ENCODE assay signal across 38 mouse cellular contexts in genomic region chr14:79291629-79292028, GRCm38 (mm10). TPM values are rescaled to one million over a fixed set of nuclear protein-coding genes. Genes with fewer than 3 reads are reported as not detected.
DNase-seq lines count a peak whose midpoint lies in the region; ATAC-seq and TF ChIP-seq lines count a peak whose summit lies in the region.
"Had no signal": no experiment of that assay in that cellular context is flagged by ENCODE, and none has a peak within 500 bp of the region (broad histone marks: within the 10 kb centered on the region; RNA-seq: fewer than 3 reads in every experiment).

No protein-coding gene starts in this region.

- H3K4me3 ChIP-seq in gastrocnemius, adult 2 months = no peak overlapping the region
- no peak overlapping the region for H3K4me3 ChIP-seq in MEL (ENCODE audit: control insufficient read depth in 1 of 2, insufficient read depth in 1 of 2, low read depth in 2 of 2, low read length in 2 of 2)
- no peak overlapping the region for H3K4me3 ChIP-seq in liver, embryonic 16.5 days (ENCODE audit: low read depth, low read length)
- H3K4me3 ChIP-seq: midbrain, embryonic 12.5 days; myocyte had no signal

- TF ChIP-seq CTCF in gastrocnemius, adult 2 months (IDR thresholded peaks at IDR 0.05) = no peak
- no peak for TF ChIP-seq CTCF in MEL (IDR thresholded peaks at IDR 0.05 in 2 of 3, conservative IDR thresholded peaks at IDR 0.05 in 1 of 3; ENCODE audit: control insufficient read depth in 1 of 3, insufficient read depth in 1 of 3, low read depth in 2 of 3, low read length in 3 of 3, poor library complexity in 1 of 3, severe bottlenecking in 1 of 3)

- H3K36me3 ChIP-seq in MEL (ENCODE audit: control insufficient read depth in 1 of 2, insufficient read depth in 2 of 2, low read length in 2 of 2) = peaks cover 0 to 20% of the 10 kb centered on the region in 2 experiments; a peak in 2 of 4 replicates
- peaks cover 52% of the 10 kb centered on the region for H3K36me3 ChIP-seq in liver, embryonic 16.5 days (ENCODE audit: control insufficient read depth, insufficient read depth)
- H3K36me3 ChIP-seq: G1E; midbrain, embryonic 12.5 days had no signal

- no peak for ATAC-seq in liver, embryonic 16.5 days (ENCODE audit: low read depth)
- ATAC-seq: forebrain, embryonic 14.5 days; hindbrain, embryonic 16.5 days; intestine, embryonic 16.5 days; Patski had no signal

- TF ChIP-seq POLR2A in MEL (IDR thresholded peaks at IDR 0.05; ENCODE audit: control insufficient read depth in 1 of 2, insufficient read depth in 1 of 2, low read depth in 1 of 2, low read length in 2 of 2, poor library complexity in 1 of 2) = no peak

- intact Hi-C loops in gastrocnemius, adult 2 months (cut with DNase I) = no loop called here

- H3K4me1 ChIP-seq in MEL (ENCODE audit: control insufficient read depth in 1 of 2, insufficient read depth in 2 of 2, low read length in 2 of 2) = peaks cover 12 to 29% of the 10 kb centered on the region in 2 experiments
- peaks cover 56% of the 10 kb centered on the region for H3K4me1 ChIP-seq in liver, embryonic 16.5 days (ENCODE audit: control insufficient read depth, low read depth, low read length)

- 73% methylated on average over 4 of the region's 4 CpGs for WGBS in liver, embryonic 16.5 days (ENCODE audit: insufficient replicate concordance)

- no peak overlapping the region for H3K9ac ChIP-seq in MEL (ENCODE audit: control insufficient read depth, low read depth, low read length, poor library complexity, severe bottlenecking)
- H3K9ac ChIP-seq in liver, embryonic 16.5 days (ENCODE audit: low read depth, low read length) = no peak overlapping the region
- H3K9ac ChIP-seq: lung, embryonic 14.5 days; midbrain, embryonic 12.5 days had no signal

- no peak for TF ChIP-seq RAD21 in MEL (IDR thresholded peaks at IDR 0.05; ENCODE audit: low read depth, low read length)

- H3K27ac ChIP-seq in gastrocnemius, adult 2 months = peak overlapping the region; percentile 24; the same call in 1 of the 2 replicates
- H3K27ac ChIP-seq in MEL (ENCODE audit: control insufficient read depth, low read depth, low read length) = no peak overlapping the region
- H3K27ac ChIP-seq in liver, embryonic 16.5 days (ENCODE audit: low read length) = peak overlapping the region; percentile 60
- H3K27ac ChIP-seq: kidney, postnatal 0 days had no signal

- H3K4me2 ChIP-seq in liver, embryonic 16.5 days (ENCODE audit: low read depth, low read length) = no peak overlapping the region
- H3K4me2 ChIP-seq: lung, embryonic 14.5 days had no signal

- H3K79me2 ChIP-seq in MEL (ENCODE audit: control insufficient read depth, insufficient read depth, low read length, poor library complexity) = no peaks in the 10 kb centered on the region

- TF ChIP-seq EP300 in MEL (IDR thresholded peaks at IDR 0.05; ENCODE audit: low read depth in 1 of 2, low read length in 2 of 2) = peak; percentile 52 to 56; a peak in 2 of 4 replicates

- H3K27me3 ChIP-seq in MEL (ENCODE audit: control insufficient read depth in 1 of 2, insufficient read depth in 2 of 2, low read length in 2 of 2) = no peaks in the 10 kb centered on the region
- no peaks in the 10 kb centered on the region for H3K27me3 ChIP-seq in liver, embryonic 16.5 days (ENCODE audit: control insufficient read depth, insufficient read depth, low read depth, low read length)
- H3K27me3 ChIP-seq: Patski had no signal

- no peak for DNase-seq in gastrocnemius, adult 2 months
- DNase-seq in gastrocnemius, postnatal 4 days (ENCODE audit: low spot score in 2 of 2) = no peak
- DNase-seq in MEL (ENCODE audit: low read depth, low spot score) = peak; percentile 47
- DNase-seq in induced T-regulatory cell, adult 2 months (ENCODE audit: low read depth) = peak; percentile 19
- DNase-seq in retina, postnatal 1 day = no peak
- no peak for DNase-seq in lung, postnatal 4 days
- DNase-seq in adrenal gland, postnatal 25 days = no peak
- DNase-seq: adrenal gland, postnatal 14 days; cerebellum, adult 8-10 months; cerebellum, postnatal 25 days; heart, postnatal 14 days; kidney, adult 8-10 months; layer of hippocampus, postnatal 36 days; left cerebral cortex, postnatal 4 days; lung, embryonic 14.5 days; lung, postnatal 14 days; right cerebral cortex, postnatal 25 days had no signal

- H3K9me3 ChIP-seq in MEL (replicated peaks; ENCODE audit: insufficient read depth, low read length) = no peaks in the 10 kb centered on the region
- no peaks in the 10 kb centered on the region for H3K9me3 ChIP-seq in liver, embryonic 16.5 days (replicated peaks; ENCODE audit: control insufficient read depth, low read length)
- H3K9me3 ChIP-seq: G1E; midbrain, embryonic 12.5 days had no signal

TF ChIP-seq in MEL, 35 proteins besides CTCF, POLR2A, EP300 and RAD21:
- peak; percentile 80 for TF ChIP-seq ZNF384 (IDR thresholded peaks at IDR 0.05; ENCODE audit: low read depth, low read length)
- peak; percentile 54 for TF ChIP-seq SIN3A (IDR thresholded peaks at IDR 0.05; ENCODE audit: low read length)
- no peak for TF ChIP-seq JUND (IDR thresholded peaks at IDR 0.05; ENCODE audit: low read depth, low read length)
- no peak for TF ChIP-seq USF1 (IDR thresholded peaks at IDR 0.05; ENCODE audit: low read depth, low read length)
- TF ChIP-seq GATA1 (IDR thresholded peaks at IDR 0.05; ENCODE audit: low read depth, low read length) = peak; percentile 68
- peak; percentile 28; the same call in 1 of the 2 replicates for TF ChIP-seq TAL1 (IDR thresholded peaks at IDR 0.05; ENCODE audit: low read length)
- no peak for TF ChIP-seq MXI1 (IDR thresholded peaks at IDR 0.05; ENCODE audit: low read depth, low read length)
- no peak for TF ChIP-seq KAT2A (conservative IDR thresholded peaks at IDR 0.05; ENCODE audit: low read depth, low read length)
- TF ChIP-seq NELFE (IDR thresholded peaks at IDR 0.05; ENCODE audit: low read depth, low read length) = no peak
- TF ChIP-seq MYB (IDR thresholded peaks at IDR 0.05; ENCODE audit: low read depth, low read length) = no peak
- TF ChIP-seq GABPA (IDR thresholded peaks at IDR 0.05; ENCODE audit: low read depth, low read length) = no peak
- TF ChIP-seq CHD2 (IDR thresholded peaks at IDR 0.05; ENCODE audit: low read length) = no peak
- TF ChIP-seq ETS1 (IDR thresholded peaks at IDR 0.05; ENCODE audit: low read depth, low read length) = 0 out of 2 replicates have a peak, but pooled peaks have one; percentile 28

RNA-seq across cellular contexts. Expression of gene Rgcc, which starts 9.8 kb away (rescaled TPM):
- total RNA-seq in gastrocnemius, adult 2 months (2021) = 10 to 100 TPM; 46.9 to 78.3 TPM
- 10 to 100 TPM; 31.7 to 34.9 TPM for total RNA-seq in gastrocnemius, postnatal 4 days (2021)
- 0.85 and 1.2 TPM in 2 replicates for total RNA-seq in MEL (2012; rRNA removed)
- 1 to 10 TPM in 1 of 2 experiments, not detected in 1; 1.8 TPM for polyA plus RNA-seq in MEL (2012; ENCODE audit: insufficient read depth in 1 of 2, insufficient read length in 2 of 2, low read depth in 1 of 2, low replicate concordance in 2 of 2, missing spikeins in 1 of 2)
- polyA plus RNA-seq in liver, embryonic 16.5 days (2015; fragmentation: Nextera tagmentation; extraction: Ambion mirVana) = 237 and 262 TPM in 2 replicates
- total RNA-seq in adrenal gland, postnatal 25 days (2021) = 92.6 and 100 TPM in 2 replicates
- total RNA-seq: G1E had no signal
- polyA plus RNA-seq: G1E had no signal

RNA-seq across cellular contexts. Expression of gene Zfp957, which starts 44.5 kb away (rescaled TPM):
- total RNA-seq in gastrocnemius, adult 2 months (2021) = not detected
- total RNA-seq in gastrocnemius, postnatal 4 days (2021) = not detected
- total RNA-seq in MEL (2012; rRNA removed) = not detected in 2 replicates
- polyA plus RNA-seq in MEL (2012; ENCODE audit: insufficient read depth in 1 of 2, insufficient read length in 2 of 2, low read depth in 1 of 2, low replicate concordance in 2 of 2, missing spikeins in 1 of 2) = not detected
- not detected in 2 replicates for polyA plus RNA-seq in liver, embryonic 16.5 days (2015; fragmentation: Nextera tagmentation; extraction: Ambion mirVana)
- total RNA-seq in adrenal gland, postnatal 25 days (2021) = not detected in 2 replicates
- total RNA-seq: adrenal gland, postnatal 14 days; G1E; gastrocnemius, adult 8-10 months; heart, postnatal 14 days; layer of hippocampus, postnatal 36 days; left cerebral cortex, postnatal 4 days; megakaryocyte, adult 5-6 weeks; midbrain, postnatal 0 days had no signal
- polyA plus RNA-seq: brain, embryonic 14.5 days; embryonic facial prominence, embryonic 11.5 days; forebrain, embryonic 14.5 days; G1E; gonadal fat pad, adult 2 months; heart, embryonic 14.5 days; hindbrain, embryonic 11.5 days; hindbrain, embryonic 16.5 days; intestine, embryonic 16.5 days; kidney, postnatal 0 days; large intestine, adult 2 months; limb, embryonic 14.5 days; lung, embryonic 14.5 days; midbrain, embryonic 12.5 days; myocyte; neural tube, embryonic 14.5 days; stomach, embryonic 16.5 days had no signal

Comparison
In these comparisons a context has a peak if more than half of its experiments do, and no peak if none do; other contexts are left out.
1. DNase-seq: peak in MEL (single experiment) and induced T-regulatory cell, adult 2 months (single experiment); none in gastrocnemius, adult 2 months (single experiment), gastrocnemius, postnatal 4 days (0 of 2), retina, postnatal 1 day (single experiment), lung, postnatal 4 days (0 of 2) and adrenal gland, postnatal 25 days (single experiment).
2. RNA of gene Rgcc, which starts 9.8 kb away (total RNA-seq): 92.6 to 100 TPM in adrenal gland, postnatal 25 days, 46.9 to 78.3 TPM in gastrocnemius, adult 2 months and 31.7 to 34.9 TPM in gastrocnemius, postnatal 4 days; 0.85 to 1.2 TPM in MEL; every median in the first group is over 10 times any median in the second.